In genomic region chr6:28215268-28215954, GRCm38 (mm10) we compare ENCODE assay signal across 8 mouse cellular contexts.
DNase-seq lines count a peak whose midpoint lies in the region; ATAC-seq and TF ChIP-seq lines count a peak whose summit lies in the region.

No protein-coding gene starts in this region.

- in situ Hi-C loops in CH12.LX (cut with MboI; ENCODE audit: low pct_ligation_motif_present, low pct_unique_long_range_greater_than_20kb, low sequenced_read_pairs): no loop called here

- TF ChIP-seq EP300 in CH12.LX (IDR thresholded peaks at IDR 0.05; ENCODE audit: low read length): 0 out of 2 replicates have a peak, but pooled peaks have one; percentile 6

- H3K4me3 ChIP-seq in CH12.LX (replicated peaks in 1 of 3; ENCODE audit: low read depth in 2 of 3, low read length in 2 of 3, poor library complexity in 1 of 3): peak overlapping the region; percentile 48 to 79 (median 58)
- peak overlapping the region; percentile 53 for H3K4me3 ChIP-seq in forebrain, embryonic 11.5 days (ENCODE audit: low read depth, low read length)
- peak overlapping the region; percentile 77 for H3K4me3 ChIP-seq in heart, embryonic 16.5 days (ENCODE audit: low read length)
- peak overlapping the region; percentile 77 for H3K4me3 ChIP-seq in liver, embryonic 16.5 days (ENCODE audit: low read depth, low read length)
- peak overlapping the region; percentile 60 for H3K4me3 ChIP-seq in neural tube, embryonic 15.5 days (replicated peaks)

- no peaks in the 10 kb centered on the region for H3K9me3 ChIP-seq in CH12.LX (replicated peaks; ENCODE audit: low read length)
- no peaks in the 10 kb centered on the region for H3K9me3 ChIP-seq in forebrain, embryonic 11.5 days (ENCODE audit: control insufficient read depth, low read length)
- no peaks in the 10 kb centered on the region for H3K9me3 ChIP-seq in heart, embryonic 16.5 days (replicated peaks; ENCODE audit: control insufficient read depth, low read length)
- H3K9me3 ChIP-seq in liver, embryonic 16.5 days (replicated peaks; ENCODE audit: control insufficient read depth, low read length): no peaks in the 10 kb centered on the region
- H3K9me3 ChIP-seq in neural tube, embryonic 15.5 days (replicated peaks): no peaks in the 10 kb centered on the region

- no peaks in the 10 kb centered on the region for H3K27me3 ChIP-seq in CH12.LX (replicated peaks)
- H3K27me3 ChIP-seq in forebrain, embryonic 11.5 days (ENCODE audit: control insufficient read depth, insufficient read depth, low read length): no peaks in the 10 kb centered on the region
- no peaks in the 10 kb centered on the region; the same call in 1 of the 2 replicates for H3K27me3 ChIP-seq in heart, embryonic 16.5 days (ENCODE audit: control insufficient read depth, insufficient read depth, low read length)
- no peaks in the 10 kb centered on the region for H3K27me3 ChIP-seq in liver, embryonic 16.5 days (ENCODE audit: control insufficient read depth, insufficient read depth, low read depth, low read length)
- no peaks in the 10 kb centered on the region for H3K27me3 ChIP-seq in neural tube, embryonic 15.5 days (replicated peaks)

- peak; percentile 58; the same call in 1 of the 2 replicates for TF ChIP-seq POLR2A in CH12.LX (IDR thresholded peaks at IDR 0.05; ENCODE audit: low read depth, low read length)

- no peak overlapping the region for H3K27ac ChIP-seq in CH12.LX (ENCODE audit: insufficient read depth, low read depth)
- no peak overlapping the region for H3K27ac ChIP-seq in forebrain, embryonic 11.5 days (ENCODE audit: low read depth, low read length)
- H3K27ac ChIP-seq in heart, embryonic 16.5 days (ENCODE audit: low read length): no peak overlapping the region
- H3K27ac ChIP-seq in liver, embryonic 16.5 days (ENCODE audit: low read length): peak overlapping the region; percentile 70
- peak overlapping the region; percentile 86 for H3K27ac ChIP-seq in neural tube, embryonic 15.5 days (replicated peaks)

- dilution Hi-C loops in CH12.LX (cut with MboI; ENCODE audit: extremely low pct_ligation_motif_present, extremely low pct_unique_long_range_greater_than_20kb, low sequenced_read_pairs): no loop called here

- H3K36me3 ChIP-seq in CH12.LX (replicated peaks in 1 of 2; ENCODE audit: control insufficient read depth in 1 of 2, insufficient read depth in 1 of 2, low read length in 1 of 2): peaks cover 0 to 14% of the 10 kb centered on the region in 2 experiments
- H3K36me3 ChIP-seq in forebrain, embryonic 11.5 days (ENCODE audit: control insufficient read depth, insufficient read depth, low read length): no peaks in the 10 kb centered on the region
- no peaks in the 10 kb centered on the region for H3K36me3 ChIP-seq in heart, embryonic 16.5 days (ENCODE audit: control insufficient read depth, insufficient read depth)
- H3K36me3 ChIP-seq in liver, embryonic 16.5 days (ENCODE audit: control insufficient read depth, insufficient read depth): no peaks in the 10 kb centered on the region
- no peaks in the 10 kb centered on the region for H3K36me3 ChIP-seq in neural tube, embryonic 15.5 days

- peak in 1 of 2 experiments; percentile 61; a peak in 2 of 4 replicates for TF ChIP-seq CTCF in CH12.LX (conservative IDR thresholded peaks at IDR 0.05 in 1 of 2, IDR thresholded peaks at IDR 0.05 in 1 of 2; ENCODE audit: low read depth in 2 of 2, low read length in 2 of 2)

- DNase-seq in CH12.LX (ENCODE audit: extremely low read depth): peak; percentile 44
- peak; percentile 50 for DNase-seq in c-Kit-positive CD71-positive TER-119-negative erythroid progenitor cells, embryonic 14.5 days (ENCODE audit: low read depth)
- peak; percentile 81 for DNase-seq in forebrain, embryonic 11.5 days (ENCODE audit: low spot score)
- DNase-seq in kidney, postnatal 36 days: peak; percentile 56 to 81
- DNase-seq in thymus, adult 18-20 months: peak; percentile 30 to 38

- peak overlapping the region; percentile 52 for H3K4me2 ChIP-seq in CH12.LX (ENCODE audit: insufficient read depth, low read depth, poor library complexity, severe bottlenecking)
- peak overlapping the region; percentile 81 for H3K4me2 ChIP-seq in forebrain, embryonic 11.5 days (ENCODE audit: low read depth, low read length, severe bottlenecking)
- peak overlapping the region; percentile 92 for H3K4me2 ChIP-seq in heart, embryonic 16.5 days (ENCODE audit: low read depth, low read length)
- H3K4me2 ChIP-seq in liver, embryonic 16.5 days (ENCODE audit: low read depth, low read length): peak overlapping the region; percentile 84
- peak overlapping the region; percentile 81 for H3K4me2 ChIP-seq in neural tube, embryonic 15.5 days

- WGBS in forebrain, embryonic 11.5 days: under 1% methylated on average over 84 of the region's 87 CpGs
- WGBS in heart, embryonic 16.5 days: under 1% methylated on average over 87 of the region's 87 CpGs
- WGBS in liver, embryonic 16.5 days (ENCODE audit: insufficient replicate concordance): under 1% methylated on average over 64 of the region's 87 CpGs
- WGBS in neural tube, embryonic 15.5 days: under 1% methylated on average over 69 of the region's 87 CpGs

- H3K4me1 ChIP-seq in CH12.LX (ENCODE audit: control insufficient read depth in 1 of 2, insufficient read depth in 2 of 2): peaks cover 5 to 33% of the 10 kb centered on the region in 2 experiments
- no peaks in the 10 kb centered on the region for H3K4me1 ChIP-seq in forebrain, embryonic 11.5 days (replicated peaks; ENCODE audit: control insufficient read depth, insufficient read depth, low read length)
- no peaks in the 10 kb centered on the region for H3K4me1 ChIP-seq in heart, embryonic 16.5 days (ENCODE audit: control insufficient read depth, insufficient read depth, low read length)
- peaks cover 8% of the 10 kb centered on the region for H3K4me1 ChIP-seq in liver, embryonic 16.5 days (ENCODE audit: control insufficient read depth, low read depth, low read length)
- H3K4me1 ChIP-seq in neural tube, embryonic 15.5 days: peaks cover 4% of the 10 kb centered on the region; the same call in 1 of the 2 replicates

- H3K79me2 ChIP-seq in CH12.LX (replicated peaks; ENCODE audit: control insufficient read depth, extremely low read depth, insufficient read depth, poor library complexity, severe bottlenecking): 0 out of 2 replicates have a peak, but pooled peaks cover 3% of the 10 kb centered on the region

- peak; percentile 94 for ATAC-seq in forebrain, embryonic 11.5 days (replicated peaks; ENCODE audit: low FRiP score)
- peak; percentile 90 for ATAC-seq in heart, embryonic 16.5 days (replicated peaks; ENCODE audit: extremely low read depth, insufficient read depth, low FRiP score)
- peak; percentile 97 for ATAC-seq in liver, embryonic 16.5 days (ENCODE audit: low read depth)
- peak; percentile 94 for ATAC-seq in neural tube, embryonic 15.5 days (ENCODE audit: low FRiP score)

- peak overlapping the region; percentile 68 for H3K9ac ChIP-seq in CH12.LX (ENCODE audit: insufficient read depth, low read depth)
- H3K9ac ChIP-seq in forebrain, embryonic 11.5 days (ENCODE audit: low read length): peak overlapping the region; percentile 77
- peak overlapping the region; percentile 85 for H3K9ac ChIP-seq in heart, embryonic 16.5 days (ENCODE audit: low read length)
- H3K9ac ChIP-seq in liver, embryonic 16.5 days (ENCODE audit: low read depth, low read length): peak overlapping the region; percentile 87
- H3K9ac ChIP-seq in neural tube, embryonic 15.5 days (replicated peaks): peak overlapping the region; percentile 73

- TF ChIP-seq RAD21 in CH12.LX (IDR thresholded peaks at IDR 0.05; ENCODE audit: low read depth, low read length): peak; percentile 18

TF ChIP-seq in CH12.LX, 34 proteins besides CTCF, POLR2A, EP300 and RAD21:
- TF ChIP-seq NRF1 (IDR thresholded peaks at IDR 0.05; ENCODE audit: low read depth, low read length) (0 out of 2 replicates have a peak, but pooled peaks have one; percentile 32), JUND (conservative IDR thresholded peaks at IDR 0.05; ENCODE audit: low read depth, low read length) (no peak), MXI1 (IDR thresholded peaks at IDR 0.05; ENCODE audit: low read depth, low read length) (peak; percentile 63; the same call in 1 of the 2 replicates), UBTF (IDR thresholded peaks at IDR 0.05; ENCODE audit: low read depth, low read length) (no peak), MAX (IDR thresholded peaks at IDR 0.05; ENCODE audit: low read length) (peak; percentile 13; the same call in 1 of the 2 replicates), TCF12 (IDR thresholded peaks at IDR 0.05; ENCODE audit: low read depth, low read length) (peak; percentile 37; the same call in 1 of the 2 replicates), SMC3 (IDR thresholded peaks at IDR 0.05; ENCODE audit: low read depth, low read length) (peak; percentile 24; the same call in 1 of the 2 replicates), TBP (conservative IDR thresholded peaks at IDR 0.05; ENCODE audit: low read depth, low read length) (no peak), JUN (IDR thresholded peaks at IDR 0.05; ENCODE audit: insufficient read depth, low read depth, low read length) (no peak), NELFE (IDR thresholded peaks at IDR 0.05; ENCODE audit: low read depth, low read length) (0 out of 2 replicates have a peak, but pooled peaks have one; percentile 26), ZNF384 (IDR thresholded peaks at IDR 0.05; ENCODE audit: low read depth, low read length) (no peak)

Comparison
In these comparisons a context has a peak if more than half of its experiments do, and no peak if none do; other contexts are left out.
1. H3K27ac ChIP-seq: peak in liver, embryonic 16.5 days (single experiment) and neural tube, embryonic 15.5 days (single experiment); none in CH12.LX (single experiment), forebrain, embryonic 11.5 days (single experiment) and heart, embryonic 16.5 days (single experiment).
2. Peak in every context shown above with its lines, with median percentiles within 50 percentile points of each other: DNase-seq, H3K4me2 ChIP-seq, H3K4me3 ChIP-seq, H3K9ac ChIP-seq and ATAC-seq.